In genomic region chr10:81450641-81451364, GRCm38 (mm10) we compare ENCODE assay signal across 11 mouse cellular contexts. TPM values are rescaled to one million over a fixed set of nuclear protein-coding genes. Genes with fewer than 3 reads are reported as not detected.
DNase-seq lines count a peak whose midpoint lies in the region; ATAC-seq lines count a peak whose summit lies in the region.
"Had no signal": no experiment of that assay in that cellular context is flagged by ENCODE, and none has a peak within 500 bp of the region (broad histone marks: within the 10 kb centered on the region; RNA-seq: fewer than 3 reads in every experiment).

No protein-coding gene starts in this region.

- H3K27ac ChIP-seq in kidney, embryonic 16.5 days (ENCODE audit: low read length), result no peak overlapping the region
- H3K27ac ChIP-seq in midbrain, embryonic 14.5 days (replicated peaks; ENCODE audit: low read depth, low read length), result no peak overlapping the region
- H3K27ac ChIP-seq: liver, embryonic 14.5 days had no signal

- H3K9ac ChIP-seq in kidney, embryonic 16.5 days (replicated peaks; ENCODE audit: low read length), result 0 out of 2 replicates have a peak overlapping the region, but pooled peaks have one; percentile 9
- no peak overlapping the region for H3K9ac ChIP-seq in midbrain, embryonic 14.5 days (replicated peaks; ENCODE audit: low read length)
- H3K9ac ChIP-seq: liver, embryonic 14.5 days had no signal

- no peak overlapping the region for H3K4me3 ChIP-seq in kidney, embryonic 16.5 days (ENCODE audit: low read length)
- no peak overlapping the region for H3K4me3 ChIP-seq in midbrain, embryonic 14.5 days (replicated peaks; ENCODE audit: low read depth, low read length)
- H3K4me3 ChIP-seq: megakaryocyte, embryonic 14.5 days had no signal

- H3K9me3 ChIP-seq in kidney, embryonic 16.5 days (ENCODE audit: low read length), result no peaks in the 10 kb centered on the region
- no peaks in the 10 kb centered on the region for H3K9me3 ChIP-seq in midbrain, embryonic 14.5 days (ENCODE audit: control insufficient read depth, low read length)
- H3K9me3 ChIP-seq: G1E; megakaryocyte, embryonic 14.5 days had no signal

- ATAC-seq in kidney, embryonic 16.5 days (ENCODE audit: low FRiP score, low TSS enrichment), result peak; percentile 20; the same call in 1 of the 2 replicates
- ATAC-seq in midbrain, embryonic 14.5 days (ENCODE audit: low FRiP score, low TSS enrichment), result no peak

- DNase-seq in gastrocnemius, postnatal 14 days, result peak; percentile 3
- no peak for DNase-seq in gastrocnemius, adult 18-20 months (ENCODE audit: low spot score)
- DNase-seq in kidney, postnatal 14 days, result no peak
- DNase-seq in testis, postnatal 10 days (ENCODE audit: low spot score), result peak; percentile 40
- DNase-seq in testis, postnatal 14 days (ENCODE audit: low spot score), result no peak
- DNase-seq in midbrain, embryonic 14.5 days, result peak; percentile 0
- DNase-seq in spleen, adult 12 weeks (ENCODE audit: low spot score), result no peak

- H3K4me1 ChIP-seq in kidney, embryonic 16.5 days (ENCODE audit: insufficient read depth, low read length), result 0 out of 2 replicates have a peak, but pooled peaks cover 3% of the 10 kb centered on the region
- H3K4me1 ChIP-seq in midbrain, embryonic 14.5 days (ENCODE audit: control insufficient read depth, insufficient read depth, low read length), result no peaks in the 10 kb centered on the region

- no peak overlapping the region for H3K4me2 ChIP-seq in kidney, embryonic 16.5 days (replicated peaks; ENCODE audit: low read depth, low read length)
- no peak overlapping the region for H3K4me2 ChIP-seq in midbrain, embryonic 14.5 days (ENCODE audit: low read length)

- no peaks in the 10 kb centered on the region for H3K36me3 ChIP-seq in kidney, embryonic 16.5 days (ENCODE audit: insufficient read depth, low read length)
- H3K36me3 ChIP-seq in midbrain, embryonic 14.5 days (ENCODE audit: control insufficient read depth, insufficient read depth, low read length), result no peaks in the 10 kb centered on the region
- H3K36me3 ChIP-seq: G1E had no signal

- intact Hi-C loops in gastrocnemius, postnatal 14 days (cut with DNase I; ENCODE audit: low total_unique reads), result loop anchor here (5.0 to 10.0 kb wide), 2 partner anchors 64 to 166 kb away; partner anchors contain the start of gene Gm48552

- peaks cover 60% of the 10 kb centered on the region for H3K27me3 ChIP-seq in kidney, embryonic 16.5 days (ENCODE audit: insufficient read depth, low read length)
- peaks cover 43% of the 10 kb centered on the region for H3K27me3 ChIP-seq in midbrain, embryonic 14.5 days (ENCODE audit: control insufficient read depth, insufficient read depth, low read length)

- 52% methylated on average over 9 of the region's 9 CpGs for WGBS in kidney, embryonic 16.5 days
- WGBS in midbrain, embryonic 14.5 days, result 61% methylated on average over 9 of the region's 9 CpGs

RNA-seq across cellular contexts. Expression of gene Nfic, which starts 4.6 kb away (rescaled TPM):
- total RNA-seq in gastrocnemius, postnatal 14 days (2021), result 100 to 1,000 TPM; 262 to 320 TPM
- 100 to 1,000 TPM; 232 to 244 TPM for total RNA-seq in gastrocnemius, adult 18-20 months (2021)
- polyA plus RNA-seq in kidney, embryonic 16.5 days (2015; fragmentation: Nextera tagmentation; extraction: Ambion mirVana), result 87.8 and 92.0 TPM in 2 replicates
- 11.2 and 13.7 TPM in 2 replicates for polyA plus RNA-seq in midbrain, embryonic 14.5 days (2014; fragmentation: Nextera tagmentation; extraction: Ambion mirVana)

RNA-seq across cellular contexts. Expression of gene Celf5, which starts 31.7 kb away (rescaled TPM):
- under 1 TPM; 0.09 to 0.23 TPM for total RNA-seq in gastrocnemius, postnatal 14 days (2021)
- total RNA-seq in gastrocnemius, adult 18-20 months (2021), result under 1 TPM; 0.05 to 0.07 TPM
- polyA plus RNA-seq in kidney, embryonic 16.5 days (2015; fragmentation: Nextera tagmentation; extraction: Ambion mirVana), result 0.29 and 0.67 TPM in 2 replicates
- 61.3 and 117 TPM in 2 replicates for polyA plus RNA-seq in midbrain, embryonic 14.5 days (2014; fragmentation: Nextera tagmentation; extraction: Ambion mirVana)

RNA-seq across cellular contexts. Expression of gene Ncln, which starts 45.4 kb away (rescaled TPM):
- total RNA-seq in gastrocnemius, postnatal 14 days (2021), result 10 to 100 TPM; 39.1 to 47.3 TPM
- total RNA-seq in gastrocnemius, adult 18-20 months (2021), result 10 to 100 TPM; 41.0 to 45.8 TPM
- polyA plus RNA-seq in kidney, embryonic 16.5 days (2015; fragmentation: Nextera tagmentation; extraction: Ambion mirVana), result 107 and 112 TPM in 2 replicates
- polyA plus RNA-seq in midbrain, embryonic 14.5 days (2014; fragmentation: Nextera tagmentation; extraction: Ambion mirVana), result 51.6 and 51.8 TPM in 2 replicates

RNA-seq across cellular contexts. Expression of gene S1pr4, which starts 49.1 kb away (rescaled TPM):
- total RNA-seq in gastrocnemius, postnatal 14 days (2021), result under 1 TPM; 0.64 to 0.86 TPM
- total RNA-seq in gastrocnemius, adult 18-20 months (2021), result under 1 TPM; 0.71 to 0.78 TPM
- 1.5 and 1.7 TPM in 2 replicates for polyA plus RNA-seq in kidney, embryonic 16.5 days (2015; fragmentation: Nextera tagmentation; extraction: Ambion mirVana)
- 0.34 and 0.47 TPM in 2 replicates for polyA plus RNA-seq in midbrain, embryonic 14.5 days (2014; fragmentation: Nextera tagmentation; extraction: Ambion mirVana)

RNA-seq across cellular contexts. Expression of gene Smim24, which starts 58.0 kb away (rescaled TPM):
- under 1 TPM; 0.45 to 0.91 TPM for total RNA-seq in gastrocnemius, postnatal 14 days (2021)
- total RNA-seq in gastrocnemius, adult 18-20 months (2021), result not detected
- 42.7 and 44.1 TPM in 2 replicates for polyA plus RNA-seq in kidney, embryonic 16.5 days (2015; fragmentation: Nextera tagmentation; extraction: Ambion mirVana)
- polyA plus RNA-seq in midbrain, embryonic 14.5 days (2014; fragmentation: Nextera tagmentation; extraction: Ambion mirVana), result 1.0 and 1.2 TPM in 2 replicates

Comparison
In these comparisons a context has a peak if more than half of its experiments do, and no peak if none do; other contexts are left out.
1. DNase-seq: peak in gastrocnemius, postnatal 14 days (single experiment), testis, postnatal 10 days (single experiment) and midbrain, embryonic 14.5 days (single experiment); none in gastrocnemius, adult 18-20 months (single experiment), kidney, postnatal 14 days (single experiment), testis, postnatal 14 days (single experiment) and spleen, adult 12 weeks (single experiment).